Mouse (Mus musculus) skeletal muscle tissue, adult 2 months (tissue): Measurements from ENCODE around the gene Bag5.
"Not testable (repeated sequence)": the region's sequence is repeated elsewhere in the genome, so short reads cannot be mapped to it uniquely, and the experiment has no call there.

ENCODE experiments used
- DNase-seq: peaks from one replicate; pipeline ENCODE4 v3.0.0-alpha.2; 2012; ENCODE audit warnings: low read depth, low spot score

The Bag5 gene

DNA sequence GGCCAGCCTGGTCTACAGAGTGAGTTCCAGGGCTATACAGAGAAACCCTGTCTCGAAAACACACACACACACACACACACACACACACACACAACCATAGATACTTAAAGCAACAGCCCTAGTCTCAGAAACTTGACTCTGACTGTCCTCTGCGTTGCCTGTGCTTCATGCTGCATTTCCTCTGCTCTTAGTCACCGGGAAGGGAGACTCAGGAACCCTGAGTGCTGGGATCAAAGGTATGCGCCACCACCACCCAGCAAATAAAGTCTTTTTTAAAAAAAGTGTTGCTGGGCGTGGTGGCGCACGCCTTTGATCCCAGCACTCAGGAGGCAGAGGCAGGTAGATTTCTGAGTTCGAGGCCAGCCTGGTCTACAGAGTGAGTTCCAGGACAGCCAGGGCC, 23.6 kb upstream of the Bag5 start:
- not testable (repeated sequence) for DNase-seq

GRCm38 (mm10) chr12:111734912-111735311, 21.9 kb upstream of the Bag5 start:
- DNase-seq: no peak

DNA sequence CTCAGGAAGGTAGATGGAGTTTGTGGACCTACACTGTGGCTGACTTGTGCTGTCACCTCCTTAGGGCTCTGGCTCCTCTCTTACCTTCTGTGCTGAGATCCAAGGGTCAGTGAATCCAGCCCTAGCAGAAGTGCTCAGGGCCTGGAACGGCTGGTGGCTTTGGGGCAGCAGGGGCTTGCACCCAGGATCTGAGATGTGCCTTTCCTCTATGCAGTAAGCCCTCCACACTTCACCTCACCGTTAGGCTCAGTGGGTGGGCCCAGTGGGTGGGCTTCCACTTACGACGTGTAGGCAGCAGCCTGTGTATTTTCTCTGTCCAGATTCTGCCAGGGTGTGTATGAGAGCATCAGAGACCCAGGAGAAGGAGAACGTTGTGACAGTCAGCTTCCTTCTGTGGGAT, 19.9 kb upstream of the Bag5 start:
- no peak for DNase-seq

GRCm38 (mm10) chr12:111731822-111732807, 19.1 kb upstream of the Bag5 start:
- DNase-seq: peak; percentile 90

DNA sequence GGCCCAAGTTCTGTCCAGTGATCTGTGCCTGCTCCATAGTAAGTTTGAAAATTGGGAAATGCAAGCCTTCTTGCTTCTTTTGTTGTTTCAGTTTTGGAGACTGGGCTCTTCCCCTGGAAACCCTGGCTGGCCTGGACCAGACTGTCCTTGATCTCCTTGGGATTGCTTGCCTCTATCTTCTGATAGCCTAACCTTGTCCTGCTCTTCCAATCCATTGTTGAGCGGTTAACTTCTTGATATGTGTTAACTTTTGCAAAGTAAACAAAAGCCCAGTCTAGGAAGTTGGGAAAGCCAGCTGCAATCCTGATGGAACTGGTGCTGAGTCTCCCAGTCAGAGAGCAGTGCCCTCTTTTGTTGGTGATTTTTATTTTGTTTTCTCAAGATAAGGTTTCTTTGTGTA, 14.9 kb upstream of the Bag5 start:
- no peak for DNase-seq

- DNase-seq: peak; percentile 80
These were observed 13.0 kb upstream of the Bag5 start for GRCm38 (mm10) chr12:111726122-111726463.

- DNase-seq: no peak
These were observed 12.5 kb upstream of the Bag5 start for GRCm38 (mm10) chr12:111725338-111726121.

- peak; percentile 76 for DNase-seq
These were observed 11.7 kb upstream of the Bag5 start for GRCm38 (mm10) chr12:111724638-111725337.

GRCm38 (mm10) chr12:111722654-111723053, 9.6 kb upstream of the Bag5 start:
- no peak for DNase-seq

GRCm38 (mm10) chr12:111720222-111720621, 7.2 kb upstream of the Bag5 start:
- no peak for DNase-seq

GRCm38 (mm10) chr12:111718656-111719055, 5.6 kb upstream of the Bag5 start:
- no peak for DNase-seq

- no peak for DNase-seq
These were observed 3.4 kb upstream of the Bag5 start for GRCm38 (mm10) chr12:111716505-111716904.

- not testable (repeated sequence) for DNase-seq
These were observed 823 bp upstream of the Bag5 start for GRCm38 (mm10) chr12:111713880-111714279.

DNA sequence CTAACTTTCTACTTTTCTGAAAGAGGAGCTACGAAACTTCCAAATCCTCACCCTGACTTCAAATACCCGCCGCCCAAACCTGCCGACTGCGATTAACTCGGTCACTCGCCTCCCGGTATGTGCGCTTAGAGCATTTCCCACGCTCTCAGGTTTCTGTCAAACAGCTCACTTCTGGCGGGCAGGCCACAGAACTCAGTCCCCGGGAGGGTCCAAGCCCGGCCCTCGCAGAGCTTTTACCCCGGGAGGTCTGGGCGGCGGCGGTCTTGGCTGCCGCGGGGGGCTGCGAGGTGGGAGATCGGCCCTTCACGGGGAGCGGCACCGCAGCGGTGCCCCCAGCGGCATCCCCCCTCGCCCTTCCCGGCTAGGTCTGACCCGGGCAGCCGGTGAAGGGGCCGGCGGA, 581 bp downstream of the Bag5 start:
- no peak for DNase-seq

DNA sequence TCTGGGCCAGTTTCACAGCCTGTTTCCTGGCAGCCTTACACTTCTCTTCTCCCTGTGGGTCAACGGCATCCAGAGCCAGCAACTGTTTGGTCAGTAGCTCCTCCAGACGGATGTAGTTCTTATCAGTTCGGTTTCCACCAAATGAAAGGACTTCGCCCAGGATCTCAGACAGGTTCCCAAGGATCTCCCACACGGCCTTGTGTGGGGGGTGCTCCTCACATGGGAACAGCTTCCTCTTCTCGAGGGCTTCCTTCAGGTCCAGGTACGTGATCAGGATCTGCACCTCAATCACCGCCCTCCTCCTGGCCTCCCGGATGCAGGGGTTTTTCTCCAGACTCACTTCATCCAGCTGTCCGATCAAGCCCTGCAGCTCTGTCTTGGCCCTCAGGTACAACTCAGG, 3.0 kb downstream of the Bag5 start:
- no peak for DNase-seq

- DNase-seq: no peak
These were observed 4.9 kb downstream of the Bag5 start for GRCm38 (mm10) chr12:111708181-111708580.

DNA sequence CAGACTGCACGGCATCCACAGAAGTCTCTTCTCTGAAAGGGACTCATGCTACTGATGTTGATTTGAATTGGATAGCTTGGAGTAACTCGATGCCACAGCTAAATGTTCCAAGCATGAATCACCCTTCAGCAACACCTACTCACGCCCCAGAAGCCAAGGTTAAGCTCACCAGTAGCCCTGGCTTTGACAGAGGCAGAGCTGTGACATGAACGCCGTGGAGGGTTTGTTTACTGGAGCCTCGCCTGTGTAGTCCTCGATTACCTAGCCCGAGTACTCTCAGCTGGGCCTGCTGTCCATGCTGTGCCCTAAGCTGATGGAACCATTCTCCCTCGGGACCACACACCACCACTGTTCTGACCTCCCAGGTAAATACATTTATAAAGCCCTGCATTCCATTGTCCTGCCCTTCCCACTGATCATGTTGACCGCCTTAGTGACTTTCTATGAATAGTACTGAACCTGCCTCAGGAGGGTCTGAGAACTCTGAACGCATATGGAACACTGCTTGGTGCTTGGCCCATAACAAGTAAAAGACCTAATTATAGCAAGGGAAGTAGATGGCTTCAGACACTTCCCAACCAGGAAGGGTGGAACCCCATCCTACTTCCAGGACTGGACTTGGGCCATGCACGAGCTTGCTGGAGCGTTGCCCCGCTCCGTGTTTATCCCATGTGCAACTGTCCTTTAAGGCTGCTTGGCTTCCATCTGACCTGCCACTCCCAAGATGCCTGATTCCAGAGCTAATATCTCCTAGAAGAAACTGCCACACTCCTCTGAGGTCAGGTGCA, 7.7 kb downstream of the Bag5 start:
- peak; percentile 84 for DNase-seq

DNA sequence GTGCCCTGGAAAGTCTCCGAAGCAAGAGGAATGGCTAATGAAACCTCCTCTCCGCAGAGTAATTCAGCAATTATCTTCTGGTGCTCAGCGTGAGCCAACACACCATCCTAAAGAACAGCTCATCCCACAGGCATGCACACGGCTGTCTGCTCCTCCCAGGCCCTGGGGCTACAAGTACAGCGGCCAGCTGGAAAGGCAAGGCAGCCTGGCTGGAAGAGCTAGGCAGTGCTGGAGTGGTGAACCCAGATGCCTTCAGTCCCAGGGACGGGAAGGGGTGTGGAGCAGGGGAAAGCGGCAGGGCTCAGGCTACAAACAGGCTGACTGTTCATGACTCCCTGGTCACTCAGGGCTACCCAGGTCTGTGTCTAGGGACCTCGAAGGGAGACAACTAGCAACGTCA, 8.4 kb downstream of the Bag5 start:
- peak; percentile 85 for DNase-seq

DNA sequence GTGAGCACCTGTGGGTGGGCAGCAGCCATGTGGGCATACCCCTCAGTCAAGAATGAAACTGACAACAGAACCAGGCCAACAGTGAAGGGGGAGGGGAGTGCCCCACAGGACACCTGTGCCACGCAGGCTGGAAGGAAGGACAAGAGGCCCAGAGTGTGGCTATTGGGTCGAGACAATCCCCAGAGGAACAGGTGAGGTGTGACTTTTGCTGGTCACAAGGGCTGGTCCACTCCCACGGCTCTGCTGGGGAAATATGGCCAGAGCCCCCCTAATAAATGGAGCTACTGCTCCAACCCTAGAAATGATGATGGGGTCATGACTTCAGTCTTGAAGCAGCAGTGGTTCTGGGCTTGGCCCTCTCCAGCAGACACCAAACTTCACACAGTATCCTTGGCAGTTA, 9.8 kb downstream of the Bag5 start:
- no peak for DNase-seq

- DNase-seq: no peak
These were observed 12.1 kb downstream of the Bag5 start for GRCm38 (mm10) chr12:111700920-111701458.

DNA sequence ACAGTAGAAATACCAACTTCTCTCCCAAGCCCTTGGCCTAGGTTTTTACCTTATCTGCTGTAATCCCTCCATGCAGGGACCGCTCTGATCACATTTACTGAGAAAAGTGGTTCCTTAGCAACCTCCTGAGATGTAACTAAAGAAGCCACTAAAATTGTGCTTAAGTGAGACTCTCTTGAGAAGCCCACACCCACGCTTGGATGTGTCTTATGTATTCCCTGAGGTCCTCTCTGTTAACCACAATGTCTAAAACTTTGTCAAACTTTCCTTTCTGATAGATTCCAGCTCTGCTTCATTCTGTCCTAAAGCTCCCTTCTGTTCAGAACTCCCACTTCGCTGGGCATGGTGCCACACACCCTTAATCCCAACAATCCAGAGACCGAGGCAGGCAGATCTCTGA, 13.5 kb downstream of the Bag5 start:
- DNase-seq: no peak
